Mouse (Mus musculus) embryo, embryonic 9.5 days (tissue): ENCODE data around the gene Acy3.
"Not testable (repeated sequence)": the region's sequence is repeated elsewhere in the genome, so short reads cannot be mapped to it uniquely, and the experiment has no call there.

Source experiments
- DNase-seq: peaks from one replicate; pipeline ENCODE4 v3.0.0-alpha.2; 2017; ENCODE audit errors: extremely low spot score

Acy3 gene

DNA sequence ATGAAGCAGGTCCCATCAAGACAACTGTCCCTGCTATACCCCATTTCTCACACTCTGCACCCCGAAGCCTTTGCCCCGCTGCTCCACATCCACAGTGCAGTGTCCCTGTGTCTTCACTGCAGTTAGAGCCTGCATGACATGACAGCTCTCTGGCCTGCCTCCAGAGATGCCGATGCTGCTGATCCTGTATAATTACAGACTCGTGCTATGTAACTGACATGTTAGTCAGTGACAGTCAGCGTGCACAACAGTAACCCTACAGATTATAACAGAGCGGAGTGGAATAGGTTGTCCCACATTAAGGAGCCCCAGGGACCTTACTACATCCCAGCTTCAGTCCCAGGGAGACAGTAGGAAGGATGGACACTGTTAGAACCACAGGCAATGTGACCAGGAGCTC, 11.8 kb upstream of the Acy3 start:
- DNase-seq, result not testable (repeated sequence)

DNA sequence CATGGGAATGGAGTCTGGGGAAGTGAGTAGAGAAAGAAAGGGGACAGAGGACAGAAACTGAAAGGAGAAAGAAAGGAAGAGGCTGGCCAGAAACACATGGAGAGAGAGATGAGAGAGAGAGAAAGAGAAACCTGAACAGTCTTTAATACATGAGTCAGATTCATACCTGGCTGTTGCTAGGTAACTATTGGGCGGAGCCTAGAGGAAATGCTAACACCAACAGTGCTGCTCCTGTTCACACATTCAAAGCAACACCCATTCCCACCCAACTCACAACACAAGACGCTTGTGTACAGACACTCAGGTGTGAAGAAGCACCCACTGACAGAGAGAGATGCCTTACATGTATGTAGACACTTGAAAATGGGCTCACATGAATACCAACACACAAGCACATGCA, 10.5 kb upstream of the Acy3 start:
- no peak for DNase-seq

DNA sequence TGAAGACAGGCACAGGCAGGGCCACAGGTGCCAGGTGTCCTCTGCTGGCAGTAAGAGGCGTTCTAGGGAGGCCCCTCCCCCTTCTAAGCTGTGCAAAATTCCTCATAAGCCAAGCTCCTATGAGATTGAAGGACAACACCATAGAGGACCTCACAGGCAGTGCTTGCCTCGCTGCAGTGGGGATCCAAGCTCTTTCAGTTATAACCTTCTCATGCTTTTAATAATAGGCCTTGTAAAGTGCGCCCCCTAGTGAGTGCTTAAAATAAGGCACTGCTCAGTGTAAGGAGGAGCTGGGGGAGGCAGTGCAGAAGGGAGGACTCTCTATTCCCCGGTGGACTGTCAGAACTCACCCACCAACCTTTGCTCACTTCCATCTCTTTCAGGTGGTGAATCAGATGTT, 6.1 kb upstream of the Acy3 start:
- DNase-seq, result peak; percentile 83

DNA sequence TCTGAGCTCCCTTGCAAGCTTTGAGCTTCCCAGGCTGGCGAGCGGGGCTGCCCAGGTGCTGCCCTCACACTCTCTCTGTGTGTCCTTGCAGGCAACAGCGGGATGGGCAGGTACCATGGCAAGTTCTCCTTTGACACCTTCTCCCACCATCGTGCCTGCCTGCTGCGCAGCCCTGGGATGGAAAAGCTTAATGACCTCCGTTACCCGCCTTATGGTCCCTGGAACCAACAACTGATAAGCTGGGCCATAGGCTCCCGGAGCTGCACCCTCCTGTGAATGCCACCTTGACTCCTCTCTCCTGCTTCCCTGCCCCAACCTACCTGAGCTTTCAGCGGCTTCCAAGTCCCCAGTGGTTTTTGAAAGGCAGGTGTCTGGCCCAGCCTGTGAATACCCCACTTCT, 5.5 kb upstream of the Acy3 start:
- DNase-seq, result no peak

DNA sequence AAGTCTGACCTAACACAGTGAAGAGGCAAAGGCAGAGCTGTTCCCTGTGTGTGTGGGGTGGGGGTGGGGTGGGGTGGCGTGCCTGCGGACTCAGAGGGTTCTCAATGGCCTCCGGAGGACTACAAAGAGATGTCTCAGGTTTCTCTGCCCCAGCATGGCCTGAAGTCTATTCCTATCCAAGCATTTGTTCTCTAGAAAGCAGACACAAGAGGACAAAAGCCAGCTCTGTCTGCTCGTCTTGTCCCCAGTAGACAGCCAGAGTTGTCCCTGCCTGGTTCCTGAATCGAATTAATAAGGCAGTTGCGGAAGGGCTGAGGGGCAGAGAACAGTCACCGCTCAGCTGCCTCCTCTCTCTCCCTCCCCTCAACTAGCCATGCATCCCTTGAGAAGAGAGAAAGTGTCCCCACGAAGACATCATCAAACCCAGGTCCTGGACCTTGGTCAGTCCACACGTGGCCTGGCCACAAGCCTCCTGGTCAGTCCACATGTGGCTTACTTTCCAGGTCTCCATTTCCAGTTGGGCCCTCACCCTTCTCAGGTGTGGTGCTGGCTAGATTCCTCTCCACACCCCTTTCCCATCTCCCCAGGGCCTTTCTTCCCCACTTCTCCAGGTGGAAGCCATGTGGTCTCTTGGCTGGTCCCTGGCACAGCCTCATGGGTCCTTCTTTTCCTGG, 2.7 kb upstream of the Acy3 start:
- DNase-seq, result no peak

DNA sequence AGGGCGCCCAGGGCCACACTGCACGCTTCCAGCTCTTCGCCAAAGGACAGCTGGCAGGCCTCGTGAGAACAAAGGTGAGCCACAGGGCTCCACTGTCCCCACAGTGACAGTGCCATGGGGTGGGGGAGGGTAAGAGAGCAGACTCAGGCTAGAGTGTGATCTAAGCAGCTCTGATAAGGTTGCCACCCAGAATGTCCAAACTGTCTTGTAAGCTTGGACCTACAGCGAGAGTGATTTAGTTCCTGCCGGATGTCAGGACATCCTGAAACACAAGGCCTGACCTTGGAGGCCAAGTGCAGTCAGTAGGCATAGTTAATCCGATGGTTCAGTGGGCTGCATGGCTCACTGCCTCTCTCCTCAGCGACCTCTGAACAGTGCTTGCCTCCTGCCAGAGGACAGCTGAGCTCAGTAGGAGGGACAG, 1.1 kb upstream of the Acy3 start:
- DNase-seq, result peak; percentile 45

DNA sequence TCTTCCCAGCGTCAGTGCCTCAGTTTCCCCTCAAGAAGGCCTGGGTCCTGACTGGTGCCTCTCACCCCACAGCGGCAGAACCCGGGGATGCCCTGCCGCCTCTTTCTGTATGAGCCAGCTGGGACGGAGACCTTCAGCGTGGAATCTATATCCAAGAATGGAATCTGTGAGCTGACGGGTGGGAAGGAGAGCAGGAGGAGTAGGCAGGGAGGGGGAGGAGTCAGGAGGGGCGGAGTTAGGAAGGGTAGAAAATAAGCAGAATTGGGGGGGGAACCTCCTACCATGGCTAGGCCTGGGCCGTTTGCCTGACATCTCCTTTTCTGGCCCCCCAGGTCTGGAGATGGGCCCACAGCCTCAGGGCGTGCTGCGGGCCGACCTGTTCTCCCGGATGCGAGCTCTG, 1.7 kb downstream of the Acy3 start:
- no peak for DNase-seq

DNA sequence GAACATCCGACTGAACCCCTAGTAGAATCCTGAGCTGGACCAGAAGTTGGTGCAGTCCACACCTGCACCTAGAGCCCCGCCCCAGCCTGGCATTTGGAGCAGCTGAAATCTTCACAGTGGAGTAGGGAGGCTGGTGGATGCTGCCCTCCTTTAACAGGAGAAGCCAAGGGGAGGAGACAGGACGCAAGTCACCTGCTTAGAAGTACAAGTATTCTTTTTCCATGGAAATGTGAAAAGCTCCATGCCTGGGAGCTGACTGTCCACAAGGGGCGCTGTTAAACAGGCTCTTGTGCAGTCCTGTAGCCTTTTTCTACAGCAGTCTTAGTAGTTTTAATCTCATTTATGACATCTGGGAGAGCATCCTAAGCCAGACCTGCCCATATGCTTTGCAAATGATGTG, 2.4 kb downstream of the Acy3 start:
- no peak for DNase-seq

DNA sequence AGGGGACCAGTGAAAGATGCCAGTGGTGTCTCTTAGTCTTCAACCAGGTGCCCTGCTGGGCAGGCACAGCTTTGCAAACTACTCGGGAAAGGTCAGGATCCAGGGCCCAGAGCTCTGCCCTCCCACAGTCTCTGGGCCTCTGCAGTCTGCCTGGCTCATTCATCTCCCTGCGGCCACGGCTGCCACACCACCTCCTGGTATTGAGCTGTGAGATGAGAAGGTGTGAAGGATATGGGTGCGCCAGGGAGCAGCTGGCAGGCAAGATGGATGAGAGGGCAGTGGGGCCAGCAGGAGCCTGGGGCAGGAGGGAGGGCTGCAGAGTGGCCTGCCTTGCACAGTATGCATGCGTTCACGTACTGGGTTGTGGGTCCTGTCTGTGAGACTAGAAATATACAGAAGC, 4.4 kb downstream of the Acy3 start:
- DNase-seq, result peak; percentile 33

DNA sequence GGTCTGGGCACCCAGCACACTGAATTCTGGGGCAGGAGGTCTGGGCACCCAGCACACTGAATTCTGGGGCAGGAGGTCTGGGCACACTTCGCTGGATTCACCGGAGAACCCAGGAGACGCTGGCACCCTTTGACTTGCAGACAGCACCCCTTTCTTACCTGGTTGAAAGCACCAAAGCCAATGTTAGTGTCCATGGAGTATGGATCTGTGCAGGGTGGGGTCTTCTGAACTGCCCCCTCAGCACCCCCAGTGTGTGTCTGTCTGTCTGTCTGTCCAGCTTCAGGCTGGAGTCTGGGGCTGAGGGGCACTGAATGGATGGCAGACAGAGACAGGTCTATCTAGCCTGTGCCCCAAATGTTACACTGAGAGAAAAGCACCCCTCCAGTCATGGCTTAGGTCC, 5.2 kb downstream of the Acy3 start:
- no peak for DNase-seq

DNA sequence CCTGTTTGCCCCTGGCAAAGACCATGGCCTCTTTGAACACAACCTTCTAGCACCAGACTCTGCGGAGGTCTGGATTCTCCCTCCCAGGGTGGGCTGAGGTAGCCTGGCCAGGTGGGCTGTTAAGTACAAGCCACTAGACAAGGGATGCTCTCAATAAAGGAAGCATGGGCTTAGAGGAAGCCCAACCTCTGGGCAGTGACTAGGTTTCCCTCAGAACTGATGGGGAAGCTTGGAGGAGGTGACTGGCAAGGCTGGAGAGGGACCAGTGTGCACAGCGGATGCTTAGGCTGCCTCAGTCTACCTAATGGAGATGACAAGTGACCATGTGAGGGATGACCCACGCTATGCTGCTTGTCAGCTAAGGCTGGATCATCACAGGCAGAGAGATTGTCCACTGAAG, 5.6 kb downstream of the Acy3 start:
- no peak for DNase-seq

DNA sequence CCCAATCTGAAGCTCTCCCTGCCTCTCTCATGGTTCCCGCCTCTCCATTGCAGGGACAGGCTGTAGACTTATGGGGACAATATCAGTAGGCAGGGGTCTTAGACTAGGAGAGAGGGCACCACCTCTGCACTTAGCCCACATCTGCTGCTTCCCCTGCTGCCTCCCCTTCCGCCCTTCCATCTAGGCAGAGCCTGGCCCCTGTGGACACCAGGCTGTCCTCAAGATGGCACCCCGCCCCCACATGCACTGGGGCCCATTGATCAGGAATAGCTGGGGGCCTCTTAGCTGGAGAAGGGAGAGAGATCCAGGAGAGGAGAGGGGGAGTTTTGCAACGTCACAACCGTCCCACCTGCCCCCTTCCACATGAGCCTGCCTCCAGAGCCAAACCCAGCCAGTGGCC, 6.0 kb downstream of the Acy3 start, which contains the start of gene Tbx10:
Gene Tbx10 (plus strand): TSS at position 337 of the 400 bp plus-strand sequence.
- DNase-seq, result no peak

DNA sequence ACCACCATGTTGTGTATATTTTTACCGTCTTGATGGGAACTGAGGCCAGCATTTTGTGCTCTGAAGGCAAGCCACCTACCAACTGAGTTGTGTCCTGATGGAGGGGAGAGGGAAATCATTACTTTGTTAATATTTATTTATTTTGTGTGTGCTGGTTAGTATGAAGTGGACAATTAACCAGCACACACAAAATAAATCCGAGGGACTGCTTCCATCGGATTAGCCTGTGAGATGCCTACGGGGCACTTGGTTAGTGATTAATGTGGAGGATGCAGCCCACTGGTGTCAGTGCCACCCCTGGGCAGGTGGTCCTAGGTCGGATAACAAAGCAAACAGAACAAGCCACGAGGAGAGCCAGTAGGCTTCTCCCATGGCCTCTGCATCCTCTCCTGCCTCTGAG, 8.6 kb downstream of the Acy3 start:
- DNase-seq, result no peak

DNA sequence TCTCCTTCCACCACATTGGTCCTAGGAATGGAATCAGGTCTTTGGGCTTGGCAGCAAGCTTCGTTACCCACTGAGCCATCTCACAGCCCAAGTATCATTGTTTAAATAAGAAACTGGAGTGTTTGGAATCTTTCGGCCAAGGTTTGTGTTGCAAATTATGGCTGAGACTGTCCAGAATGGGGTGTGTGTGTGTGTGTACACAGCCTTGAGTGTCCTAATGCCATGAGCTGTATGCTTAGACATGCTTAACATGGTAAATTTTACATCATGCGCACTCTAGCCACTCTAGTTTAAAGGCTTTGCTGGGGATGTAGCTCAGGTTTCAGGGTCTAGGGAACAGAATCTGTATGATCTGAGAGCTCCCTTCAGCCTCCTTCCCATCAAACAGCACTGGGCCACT, 9.1 kb downstream of the Acy3 start:
- DNase-seq, result no peak

DNA sequence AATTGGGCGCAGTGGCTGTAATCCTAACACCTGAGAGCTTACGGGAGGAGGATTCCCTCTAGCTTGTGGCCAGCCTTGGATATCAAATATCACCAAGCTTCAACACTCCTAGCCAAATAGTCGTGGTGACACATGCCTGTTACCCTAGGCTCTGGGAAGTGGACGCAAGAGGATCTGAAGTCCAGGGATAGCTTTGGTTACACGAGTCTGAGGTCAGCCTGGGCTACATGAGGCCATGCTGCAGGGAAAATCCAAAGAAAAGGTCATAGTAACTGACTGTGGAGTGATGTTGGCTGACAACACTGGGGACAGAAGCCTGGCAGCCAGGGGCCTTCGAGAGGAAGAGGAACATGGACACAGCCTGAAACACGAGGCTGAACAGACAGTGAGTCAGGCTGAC, 9.7 kb downstream of the Acy3 start:
- no peak for DNase-seq

DNA sequence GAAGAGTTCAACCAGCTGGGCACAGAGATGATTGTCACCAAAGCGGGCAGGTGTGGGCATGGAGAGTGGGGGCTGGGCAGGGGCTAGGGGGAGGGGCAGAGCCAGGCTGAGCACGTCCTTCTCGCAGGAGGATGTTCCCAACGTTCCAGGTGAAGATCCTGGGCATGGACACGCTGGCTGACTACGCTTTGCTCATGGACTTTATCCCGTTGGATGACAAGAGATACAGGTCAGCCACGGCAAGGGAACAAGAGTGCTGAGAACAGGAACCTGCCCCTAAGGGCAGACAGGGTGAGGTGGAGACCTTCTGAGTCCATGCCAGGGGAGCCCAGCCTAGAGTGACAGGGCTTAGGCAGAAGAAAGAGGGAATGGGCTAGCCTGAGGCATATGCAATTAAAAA, 10.4 kb downstream of the Acy3 start:
- DNase-seq, result no peak

DNA sequence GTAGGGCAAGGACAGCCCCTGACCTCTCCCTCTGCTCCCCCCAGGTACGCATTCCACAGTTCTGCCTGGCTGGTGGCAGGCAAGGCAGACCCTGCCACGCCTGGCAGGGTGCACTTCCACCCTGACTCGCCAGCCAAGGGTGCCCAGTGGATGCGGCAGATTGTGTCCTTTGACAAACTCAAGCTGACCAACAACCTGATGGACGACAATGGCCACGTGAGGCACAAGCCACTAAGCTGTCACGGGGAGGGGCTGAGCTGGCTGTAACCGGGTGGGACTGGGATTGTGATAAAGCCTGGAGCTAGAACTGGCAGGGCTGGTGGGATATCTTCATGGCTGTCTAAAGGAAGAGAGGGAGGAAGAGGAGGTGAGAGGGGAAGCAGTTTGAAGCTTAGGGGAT, 10.9 kb downstream of the Acy3 start:
- no peak for DNase-seq

DNA sequence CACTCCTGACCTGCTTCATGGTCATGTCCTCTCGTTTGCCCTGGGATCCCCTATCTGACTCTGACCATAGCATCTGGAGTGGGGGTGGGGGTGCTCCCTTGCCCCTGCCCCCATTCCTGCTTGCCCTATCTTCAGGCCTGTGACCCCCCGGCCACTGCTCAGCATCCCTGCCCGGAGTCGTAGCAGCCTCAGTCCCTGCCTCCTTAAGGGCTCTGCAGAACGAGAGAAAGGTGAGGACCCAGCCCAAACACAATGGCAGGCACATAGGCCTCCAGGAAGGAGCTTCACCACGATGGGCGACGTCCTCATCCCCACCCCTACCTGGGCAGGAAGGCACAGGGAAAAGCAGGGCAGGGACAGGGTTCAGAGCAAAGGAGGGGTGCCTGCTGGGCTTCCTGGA, 12.0 kb downstream of the Acy3 start:
- DNase-seq, result no peak

DNA sequence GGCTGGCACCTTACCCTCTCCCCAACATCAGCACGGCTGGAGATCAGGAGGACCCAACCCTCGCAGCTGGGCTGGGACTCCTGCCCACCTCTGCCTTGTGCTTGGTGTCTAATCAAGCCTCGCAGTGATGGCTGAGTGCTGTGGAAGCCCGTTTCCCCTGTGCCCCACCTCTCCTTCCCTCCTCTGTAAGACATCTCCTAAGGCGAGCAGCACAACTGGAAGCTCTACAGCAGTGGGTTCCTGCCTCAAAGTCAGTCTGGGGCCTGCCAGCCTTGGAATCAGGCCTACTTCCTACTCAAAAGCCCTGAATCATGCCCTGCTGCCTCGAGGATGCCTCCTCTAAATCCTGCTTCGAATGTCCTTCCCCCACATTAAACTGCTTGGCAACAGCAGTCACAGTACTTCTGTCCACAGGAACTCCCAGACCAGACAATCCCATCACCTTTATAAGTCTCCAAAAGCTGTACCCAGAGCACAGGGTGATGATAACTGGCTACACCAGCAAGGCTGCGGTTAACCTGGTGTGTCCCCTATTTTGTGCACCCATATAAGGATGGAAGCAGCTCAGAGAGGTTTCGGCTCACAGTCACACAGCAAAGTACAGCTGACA, 12.9 kb downstream of the Acy3 start:
- no peak for DNase-seq

DNA sequence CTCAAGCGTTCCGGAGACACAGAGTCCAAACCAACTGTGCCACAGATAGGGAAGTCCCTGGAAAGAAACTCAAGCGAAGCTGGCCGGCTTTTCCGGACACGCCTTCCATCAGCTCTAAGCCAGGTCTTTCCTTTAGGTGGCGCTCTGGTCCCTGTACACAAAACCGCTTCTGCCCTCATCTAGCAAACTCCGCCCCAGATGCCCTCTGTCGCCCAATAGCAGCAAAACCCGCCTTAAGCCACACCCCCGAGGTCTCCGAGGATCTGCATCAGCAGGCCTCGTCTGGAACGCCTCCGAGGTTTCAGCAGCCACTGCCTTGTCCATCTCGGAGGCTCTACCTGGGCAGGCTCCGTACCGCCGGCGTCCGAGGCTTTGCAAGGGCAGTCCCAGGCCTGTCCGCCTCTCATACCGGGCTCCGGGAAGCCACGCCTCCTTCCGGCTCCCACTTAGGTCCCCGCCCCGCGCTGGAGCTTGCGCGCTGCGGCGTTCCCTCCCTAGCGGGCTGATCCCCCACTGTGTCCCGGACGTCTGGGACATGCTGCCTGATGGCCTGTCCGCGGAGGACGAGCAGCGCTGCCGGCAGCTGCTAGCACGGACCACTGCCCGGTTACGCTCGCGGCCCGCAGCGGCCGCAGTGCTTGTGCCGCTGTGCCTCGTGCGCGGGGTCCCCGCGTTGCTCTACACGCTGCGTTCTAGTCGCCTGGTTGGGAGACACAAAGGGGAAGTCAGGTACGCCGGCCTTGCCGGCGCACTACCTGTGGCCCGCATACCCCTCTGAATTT, 13.9 kb downstream of the Acy3 start, which contains the start of the genes Nudt8 and Gm49405:
Gene Nudt8 (plus strand): TSS at position 462 of the 782 bp plus-strand sequence.
Gene Gm49405 (plus strand): TSS at position 508 of the 782 bp plus-strand sequence.
- DNase-seq, result peak; percentile 99

DNA sequence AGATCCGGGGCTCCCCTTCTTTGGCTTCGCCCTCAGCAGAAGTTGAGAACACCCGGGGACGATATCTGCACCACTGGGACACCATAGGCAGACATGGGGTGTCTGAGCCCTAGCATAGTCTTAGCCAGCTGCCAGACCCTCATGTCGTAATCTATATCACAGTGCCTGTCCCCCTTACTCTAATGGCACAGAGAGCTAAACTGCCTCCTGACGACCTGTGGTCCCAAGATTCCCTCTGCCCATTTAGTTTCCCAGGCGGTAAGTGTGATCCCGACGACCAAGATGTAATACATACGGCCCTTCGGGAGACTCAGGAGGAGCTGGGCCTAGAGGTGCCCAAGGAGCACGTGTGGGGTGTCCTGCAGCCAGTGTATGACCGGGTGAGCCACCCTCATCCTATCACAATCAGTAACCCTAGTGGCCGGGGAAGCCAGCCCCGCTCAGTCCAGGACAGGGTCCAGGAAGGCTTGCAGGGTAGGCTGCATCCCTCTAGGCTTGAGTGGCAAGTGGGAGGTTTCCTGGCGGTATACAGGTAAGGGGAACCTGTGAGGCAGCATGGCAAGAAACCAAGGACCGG, 14.7 kb downstream of the Acy3 start:
- DNase-seq, result peak; percentile 28

DNA sequence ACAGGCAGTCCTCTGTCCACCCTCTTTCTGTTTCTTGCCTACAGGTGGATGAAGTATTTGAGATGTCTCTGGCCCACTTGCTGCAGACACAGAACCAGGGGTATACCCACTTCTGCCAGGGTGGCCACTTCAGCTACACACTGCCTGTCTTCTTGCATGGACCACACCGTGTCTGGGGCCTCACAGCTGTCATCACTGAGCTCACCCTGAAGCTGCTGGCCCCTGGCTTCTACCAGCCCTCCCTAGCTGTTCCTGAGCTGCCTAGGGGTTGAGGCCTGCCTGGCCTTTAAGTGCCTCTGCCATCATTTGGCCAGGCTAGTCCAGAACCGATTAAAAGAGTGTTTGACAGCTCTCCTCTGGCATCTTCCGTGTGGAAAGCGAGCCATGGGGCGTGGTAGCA, 15.4 kb downstream of the Acy3 start:
- no peak for DNase-seq

DNA sequence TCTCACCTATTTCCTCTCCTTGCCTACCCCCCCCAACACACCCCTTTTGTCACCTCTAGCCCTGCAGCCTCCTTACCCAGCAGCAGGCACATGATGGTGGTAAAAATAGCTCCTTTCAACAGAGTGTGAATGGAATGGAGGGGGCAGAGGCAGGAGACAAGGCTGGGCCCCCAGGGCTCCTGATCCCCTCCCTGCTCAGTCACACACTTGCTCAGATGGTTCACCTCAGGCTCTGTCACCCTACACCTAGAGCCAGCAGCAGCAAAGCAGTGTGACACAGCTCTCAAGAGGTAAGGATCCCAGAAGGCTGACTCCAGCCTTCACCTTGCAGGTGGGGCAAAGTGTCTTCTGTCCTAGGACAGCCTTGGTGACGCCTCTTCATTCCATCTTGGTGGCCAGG, 16.7 kb downstream of the Acy3 start, which contains the start of gene Doc2g:
Gene Doc2g (plus strand): TSS at position 202 of the 400 bp plus-strand sequence.
- DNase-seq, result no peak
